Mouse (Mus musculus) limb, embryonic 14.5 days (tissue): ENCODE measurements around the gene Prr14. TPM values are rescaled to one million over a fixed set of nuclear protein-coding genes. Genes with fewer than 3 reads are reported as not detected.

Source experiments
- ATAC-seq: fragments of 200-750 bp; cut with Nextera tagmentation; 2 replicates; pipeline ENCODE4 v1.8.0; 2017; ENCODE audit warnings: low read depth, moderate number of reproducible peaks, moderate TSS enrichment; ENCODE audit not compliant: low FRiP score
- DNase-seq: peaks from one replicate; pipeline ENCODE4 v3.0.0-alpha.2; 2015; ENCODE audit warnings: low spot score
- H3K27ac ChIP-seq: fragments of 300-500 bp; sonication (generic); replicated peaks from 2 replicates; pipeline ENCODE4 v1.5.1; 2014; ENCODE audit warnings: low read depth, mild to moderate bottlenecking, low read length, moderate library complexity, mixed read lengths
- H3K27me3 ChIP-seq: fragments of 300-500 bp; sonication (generic); 2 replicates; pipeline ENCODE4 v1.6.1; 2014; ENCODE audit warnings: low read length, mixed read lengths; ENCODE audit not compliant: control insufficient read depth, insufficient read depth
- H3K36me3 ChIP-seq: fragments of 300-500 bp; sonication (generic); 2 replicates; pipeline ENCODE4 v1.6.1; 2014; ENCODE audit warnings: mild to moderate bottlenecking, low read length, moderate library complexity, mixed read lengths; ENCODE audit not compliant: control insufficient read depth, insufficient read depth
- H3K4me1 ChIP-seq: fragments of 300-500 bp; sonication (generic); 2 replicates; pipeline ENCODE4 v1.6.1; 2014; ENCODE audit warnings: antibody characterized with exemption, low read length, mixed read lengths; ENCODE audit not compliant: control insufficient read depth, insufficient read depth
- H3K4me2 ChIP-seq: fragments of 300-500 bp; sonication (generic); replicated peaks from 2 replicates; pipeline ENCODE4 v1.6.1; 2014; ENCODE audit warnings: low read depth, mild to moderate bottlenecking, low read length, moderate library complexity; ENCODE audit not compliant: severe bottlenecking
- H3K4me3 ChIP-seq: fragments of 300-500 bp; sonication (generic); replicated peaks from 2 replicates; pipeline ENCODE4 v1.5.1; 2014; ENCODE audit warnings: low read length
- H3K9ac ChIP-seq: fragments of 300-500 bp; sonication (generic); 2 replicates; pipeline ENCODE4 v1.6.1; 2014; ENCODE audit warnings: mild to moderate bottlenecking, low read depth, low read length, moderate library complexity; ENCODE audit not compliant: severe bottlenecking
- H3K9me3 ChIP-seq: fragments of 300-500 bp; sonication (generic); 2 replicates; pipeline ENCODE4 v1.6.1; 2016; ENCODE audit warnings: low read length; ENCODE audit not compliant: control insufficient read depth
- POLR2A ChIP-seq: fragments of 200-500 bp; IDR thresholded peaks from 2 replicates; pipeline ENCODE4 v1.8.0; 2012; ENCODE audit warnings: inconsistent platforms, mild to moderate bottlenecking, moderate library complexity, borderline replicate concordance; ENCODE audit not compliant: insufficient read depth, insufficient read length; ENCODE audit errors: extremely low read depth
- WGBS: fragments of 180-500 bp; shearing (Covaris S2); extraction: QIAGEN DNeasy Blood & Tissue Kit; methylation state at CpG from one replicate; pipeline ENCODE4 v1.1.7; 2014; 5-methylcytosine and 5-hydroxymethylcytosine counted together
- microRNA-seq: library from miRNA; unstranded; fragments of <30 nt; microRNA quantifications from one replicate; pipeline ENCODE4, GENCODE M21; 2016
- polyA plus RNA-seq, 2 experiments: library from polyadenylated mRNA; depleted of rRNA in 1 of 2; stranded (reverse) in 1 of 2; unstranded in 1 of 2; fragments of >200 nt; fragmentation: Nextera tagmentation in 1 of 2; extraction: Ambion mirVana in 1 of 2; gene quantifications; 2 replicates each; pipeline versions ENCODE4 v1.2.1 to v1.2.3; 2012 to 2014

The Prr14 gene
- polyA plus RNA-seq, 2 experiments: 43.7 to 65.8 TPM

DNA sequence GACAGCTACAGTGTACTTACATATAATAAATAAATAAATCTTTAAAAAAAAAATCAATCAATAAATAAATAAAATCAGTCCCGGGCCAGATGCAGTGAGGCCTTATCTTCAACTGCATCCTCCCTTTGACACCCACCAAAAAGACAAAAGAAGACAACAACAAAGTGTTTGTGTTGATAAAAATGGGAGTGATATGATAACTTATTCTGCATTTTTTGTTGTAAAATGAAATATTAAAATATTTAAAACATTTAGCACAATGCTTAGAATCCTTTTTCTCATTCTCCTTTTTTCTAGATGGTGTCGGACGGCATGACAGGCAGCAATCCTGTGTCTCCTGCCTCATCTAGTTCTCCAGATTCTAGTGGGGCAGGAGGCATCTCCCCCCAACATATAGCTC is 59.9 kb downstream of the Prr14 start, which contains the start of gene Gm42715:
Gm42715 (plus strand) TSS at position 301 of the 400 bp plus-strand sequence.
- no peak within 1 kb of the TSS for H3K4me2 ChIP-seq
- no peak within 1 kb of the TSS for H3K27ac ChIP-seq
- H3K36me3 ChIP-seq: peaks cover 88% of the 10 kb centered on the region
- DNase-seq (no peak), ATAC-seq (no peak)
- no peak within 1 kb of the TSS for H3K9ac ChIP-seq
- no peaks in the 10 kb centered on the region for H3K4me1 ChIP-seq
- no peak within 1 kb of the TSS for H3K4me3 ChIP-seq
- no peak for TF ChIP-seq POLR2A
- no peaks in the 10 kb centered on the region for H3K9me3 ChIP-seq
- no peaks in the 10 kb centered on the region for H3K27me3 ChIP-seq
- WGBS: 95% methylated on average over 3 of the region's 3 CpGs

Small RNAs within 50 kb of the gene (microRNA-seq; reads per million reads assigned to microRNA genes)
- not detected for gene Gm47278
- not detected for gene Mir7060

Other genes with a start within 250 kb of the Prr14 start
- gene Zfp553, start 226.6 kb upstream of the Prr14 start, polyA plus RNA-seq (2012; rRNA removed): 22.5 and 24.9 TPM in 2 replicates
- 19.4 and 20.1 TPM in 2 replicates for gene Zfp553, start 226.6 kb upstream of the Prr14 start, polyA plus RNA-seq (2014; fragmentation: Nextera tagmentation; extraction: Ambion mirVana)
- gene Sept1, start 226.5 kb upstream of the Prr14 start, polyA plus RNA-seq (2012; rRNA removed): 14.9 and 22.2 TPM in 2 replicates
- 15.3 and 18.6 TPM in 2 replicates for gene Sept1, start 226.5 kb upstream of the Prr14 start, polyA plus RNA-seq (2014; fragmentation: Nextera tagmentation; extraction: Ambion mirVana)
- 115 and 161 TPM in 2 replicates for gene Zfp771, start 215.3 kb upstream of the Prr14 start, polyA plus RNA-seq (2012; rRNA removed)
- 66.2 and 71.2 TPM in 2 replicates for gene Zfp771, start 215.3 kb upstream of the Prr14 start, polyA plus RNA-seq (2014; fragmentation: Nextera tagmentation; extraction: Ambion mirVana)
- gene Dctpp1, start 198.9 kb upstream of the Prr14 start, polyA plus RNA-seq (2012; rRNA removed): 100 and 120 TPM in 2 replicates
- 169 and 177 TPM in 2 replicates for gene Dctpp1, start 198.9 kb upstream of the Prr14 start, polyA plus RNA-seq (2014; fragmentation: Nextera tagmentation; extraction: Ambion mirVana)
- gene Sephs2, start 185.6 kb upstream of the Prr14 start, polyA plus RNA-seq (2012; rRNA removed): 22.2 and 24.3 TPM in 2 replicates
- 74.7 and 79.3 TPM in 2 replicates for gene Sephs2, start 185.6 kb upstream of the Prr14 start, polyA plus RNA-seq (2014; fragmentation: Nextera tagmentation; extraction: Ambion mirVana)
- gene Itgal, start 163.4 kb upstream of the Prr14 start, polyA plus RNA-seq (2012; rRNA removed): 1.5 and 2.0 TPM in 2 replicates
- gene Itgal, start 163.4 kb upstream of the Prr14 start, polyA plus RNA-seq (2014; fragmentation: Nextera tagmentation; extraction: Ambion mirVana): 0.88 and 1.2 TPM in 2 replicates
- gene Zfp768, start 114.0 kb upstream of the Prr14 start, polyA plus RNA-seq (2012; rRNA removed): 38.4 and 51.9 TPM in 2 replicates
- gene Zfp768, start 114.0 kb upstream of the Prr14 start, polyA plus RNA-seq (2014; fragmentation: Nextera tagmentation; extraction: Ambion mirVana): 5.5 and 5.9 TPM in 2 replicates
- gene Zfp747, start 83.6 kb upstream of the Prr14 start, polyA plus RNA-seq (2012; rRNA removed): 7.3 and 8.0 TPM in 2 replicates
- gene Zfp747, start 83.6 kb upstream of the Prr14 start, polyA plus RNA-seq (2014; fragmentation: Nextera tagmentation; extraction: Ambion mirVana): 7.0 and 7.2 TPM in 2 replicates
- 3.5 and 3.9 TPM in 2 replicates for gene 9130019O22Rik, start 72.4 kb upstream of the Prr14 start, polyA plus RNA-seq (2012; rRNA removed)
- 4.5 and 6.4 TPM in 2 replicates for gene 9130019O22Rik, start 72.4 kb upstream of the Prr14 start, polyA plus RNA-seq (2014; fragmentation: Nextera tagmentation; extraction: Ambion mirVana)
- 8.8 and 11.6 TPM in 2 replicates for gene E430018J23Rik, start 66.0 kb upstream of the Prr14 start, polyA plus RNA-seq (2012; rRNA removed)
- gene E430018J23Rik, start 66.0 kb upstream of the Prr14 start, polyA plus RNA-seq (2014; fragmentation: Nextera tagmentation; extraction: Ambion mirVana): 7.3 and 10.1 TPM in 2 replicates
- 7.8 and 8.8 TPM in 2 replicates for gene Zfp764, start 52.8 kb upstream of the Prr14 start, polyA plus RNA-seq (2012; rRNA removed)
- gene Zfp764, start 52.8 kb upstream of the Prr14 start, polyA plus RNA-seq (2014; fragmentation: Nextera tagmentation; extraction: Ambion mirVana): 8.4 and 9.1 TPM in 2 replicates
- 18.6 and 24.8 TPM in 2 replicates for gene Zfp688, start 37.5 kb upstream of the Prr14 start, polyA plus RNA-seq (2012; rRNA removed)
- 24.3 and 25.2 TPM in 2 replicates for gene Zfp688, start 37.5 kb upstream of the Prr14 start, polyA plus RNA-seq (2014; fragmentation: Nextera tagmentation; extraction: Ambion mirVana)
- gene Zfp689, start 10.5 kb upstream of the Prr14 start, polyA plus RNA-seq (2012; rRNA removed): 10.2 and 14.7 TPM in 2 replicates
- 7.7 and 10.5 TPM in 2 replicates for gene Zfp689, start 10.5 kb upstream of the Prr14 start, polyA plus RNA-seq (2014; fragmentation: Nextera tagmentation; extraction: Ambion mirVana)
- gene Fbrs, start 19.6 kb downstream of the Prr14 start, polyA plus RNA-seq (2012; rRNA removed): 49.8 and 57.2 TPM in 2 replicates
- gene Fbrs, start 19.6 kb downstream of the Prr14 start, polyA plus RNA-seq (2014; fragmentation: Nextera tagmentation; extraction: Ambion mirVana): 17.3 and 21.1 TPM in 2 replicates
- 21.4 and 37.2 TPM in 2 replicates for gene Srcap, start 52.4 kb downstream of the Prr14 start, polyA plus RNA-seq (2012; rRNA removed)
- gene Srcap, start 52.4 kb downstream of the Prr14 start, polyA plus RNA-seq (2014; fragmentation: Nextera tagmentation; extraction: Ambion mirVana): 44.1 and 54.8 TPM in 2 replicates
- gene Gm42715, start 60.0 kb downstream of the Prr14 start, polyA plus RNA-seq (2012; rRNA removed): 17.4 and 19.6 TPM in 2 replicates
- 15.0 and 17.0 TPM in 2 replicates for gene Gm42715, start 60.0 kb downstream of the Prr14 start, polyA plus RNA-seq (2014; fragmentation: Nextera tagmentation; extraction: Ambion mirVana)
- gene Tmem265, start 101.8 kb downstream of the Prr14 start, polyA plus RNA-seq (2012; rRNA removed): 2.4 and 4.5 TPM in 2 replicates
- 7.1 and 9.3 TPM in 2 replicates for gene Tmem265, start 101.8 kb downstream of the Prr14 start, polyA plus RNA-seq (2014; fragmentation: Nextera tagmentation; extraction: Ambion mirVana)
- 99.1 and 103 TPM in 2 replicates for gene Phkg2, start 113.7 kb downstream of the Prr14 start, polyA plus RNA-seq (2012; rRNA removed)
- 36.3 and 41.9 TPM in 2 replicates for gene Phkg2, start 113.7 kb downstream of the Prr14 start, polyA plus RNA-seq (2014; fragmentation: Nextera tagmentation; extraction: Ambion mirVana)
- gene Ccdc189, start 129.0 kb downstream of the Prr14 start, polyA plus RNA-seq (2012; rRNA removed): 9.7 and 10.6 TPM in 2 replicates
- gene Ccdc189, start 129.0 kb downstream of the Prr14 start, polyA plus RNA-seq (2014; fragmentation: Nextera tagmentation; extraction: Ambion mirVana): 5.4 and 8.1 TPM in 2 replicates
- gene Rnf40, start 129.2 kb downstream of the Prr14 start, polyA plus RNA-seq (2012; rRNA removed): 49.1 and 51.9 TPM in 2 replicates
- gene Rnf40, start 129.2 kb downstream of the Prr14 start, polyA plus RNA-seq (2014; fragmentation: Nextera tagmentation; extraction: Ambion mirVana): 42.5 and 49.5 TPM in 2 replicates
- 23.8 and 24.5 TPM in 2 replicates for gene Zfp629, start 156.2 kb downstream of the Prr14 start, polyA plus RNA-seq (2012; rRNA removed)
- gene Zfp629, start 156.2 kb downstream of the Prr14 start, polyA plus RNA-seq (2014; fragmentation: Nextera tagmentation; extraction: Ambion mirVana): 13.9 and 19.2 TPM in 2 replicates
- 74.7 and 90.0 TPM in 2 replicates for gene Bcl7c, start 249.3 kb downstream of the Prr14 start, polyA plus RNA-seq (2012; rRNA removed)
- gene Bcl7c, start 249.3 kb downstream of the Prr14 start, polyA plus RNA-seq (2014; fragmentation: Nextera tagmentation; extraction: Ambion mirVana): 95.4 and 102 TPM in 2 replicates